Mouse (Mus musculus): ENCODE measurements around the gene Cdk6. TPM values are rescaled to one million over a fixed set of nuclear protein-coding genes. Genes with fewer than 3 reads are reported as not detected.
A peak's percentile ranks its signal among the peaks of the same experiment; 100 is the strongest.

The Cdk6 gene
- total and polyA plus RNA-seq, 3 experiments, result 79.0 to 318 (median 197) TPM

DNA sequence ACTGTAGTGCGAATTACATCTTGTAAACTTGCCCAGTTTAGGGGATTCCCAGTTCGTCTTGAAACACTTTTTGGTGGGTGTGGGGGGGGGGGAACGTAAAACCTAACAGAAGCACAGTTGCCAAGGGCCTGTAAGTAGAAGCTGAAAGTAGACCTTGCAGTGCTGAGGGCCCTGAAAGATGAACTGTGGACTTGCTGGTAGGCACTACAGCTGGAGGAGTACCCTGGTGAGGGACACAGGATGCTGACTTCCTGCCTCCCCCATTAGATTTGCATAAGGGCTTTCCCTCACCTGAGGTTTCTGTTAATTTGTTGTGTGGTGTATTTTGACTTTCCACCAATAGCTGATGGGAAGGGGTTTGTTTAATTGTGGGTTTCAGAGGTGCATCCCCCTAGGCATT, 42.3 kb downstream of the Cdk6 start:
- TF ChIP-seq GATA1 (IDR thresholded peaks at IDR 0.05; ENCODE audit: low read depth, low read length), result no peak
- TF ChIP-seq MXI1 (IDR thresholded peaks at IDR 0.05; ENCODE audit: low read depth, low read length), result no peak
- TF ChIP-seq UBTF (IDR thresholded peaks at IDR 0.05; ENCODE audit: borderline replicate concordance, insufficient read depth, low read depth, low read length), result no peak
- no peak for TF ChIP-seq USF1 (IDR thresholded peaks at IDR 0.05; ENCODE audit: low read depth, low read length)
- H3K36me3 ChIP-seq (ENCODE audit: control insufficient read depth in 1 of 2, insufficient read depth in 2 of 2, low read length in 2 of 2), result peaks cover 12 to 51% of the 10 kb centered on the region in 2 experiments
- no peaks in the 10 kb centered on the region for H3K27me3 ChIP-seq (ENCODE audit: control insufficient read depth in 1 of 2, insufficient read depth in 2 of 2, low read length in 2 of 2)
- no peak overlapping the region for H3K27ac ChIP-seq (ENCODE audit: control insufficient read depth, low read depth, low read length)
- peaks cover 0 to 2% of the 10 kb centered on the region in 2 experiments; a peak in 1 of 4 replicates for H3K4me1 ChIP-seq (ENCODE audit: control insufficient read depth in 1 of 2, insufficient read depth in 2 of 2, low read length in 2 of 2)
- no peak overlapping the region for H3K4me3 ChIP-seq (ENCODE audit: control insufficient read depth in 1 of 2, insufficient read depth in 1 of 2, low read depth in 2 of 2, low read length in 2 of 2)
- no peaks in the 10 kb centered on the region for H3K9me3 ChIP-seq (replicated peaks; ENCODE audit: insufficient read depth, low read length)
- H3K9ac ChIP-seq (ENCODE audit: control insufficient read depth, low read depth, low read length, poor library complexity, severe bottlenecking), result no peak overlapping the region
- H3K79me2 ChIP-seq (ENCODE audit: control insufficient read depth, insufficient read depth, low read length, poor library complexity), result peaks cover 78% of the 10 kb centered on the region
- no peak for DNase-seq (ENCODE audit: low read depth, low spot score)

DNA sequence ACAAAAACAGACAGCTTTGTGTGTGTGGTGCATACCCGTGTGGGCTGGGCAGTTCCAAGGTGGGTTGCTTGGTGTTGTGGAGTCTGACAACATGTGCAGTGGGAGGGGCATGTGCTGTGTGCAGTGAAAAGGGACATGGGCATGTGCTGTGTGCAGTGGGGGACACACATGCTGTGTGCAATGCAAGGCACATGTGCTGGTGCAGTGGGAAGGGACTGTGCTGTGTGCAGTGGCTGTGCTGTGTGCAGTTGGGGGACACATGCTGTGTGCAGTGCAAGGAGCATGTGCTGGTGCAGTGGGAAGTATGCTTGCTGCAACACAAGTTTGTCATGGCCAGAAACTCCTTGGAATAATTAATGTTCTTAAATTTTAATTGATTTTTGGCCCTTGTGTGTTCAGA, 43.8 kb downstream of the Cdk6 start:
- DNase-seq (ENCODE audit: low read depth, low spot score), result no peak
- Histone ChIP-seq H3K9ac (ENCODE audit: control insufficient read depth, low read depth, low read length, poor library complexity, severe bottlenecking) (no peak overlapping the region), H3K9me3 (replicated peaks; ENCODE audit: insufficient read depth, low read length) (no peaks in the 10 kb centered on the region), H3K79me2 (ENCODE audit: control insufficient read depth, insufficient read depth, low read length, poor library complexity) (peaks cover 76% of the 10 kb centered on the region), H3K27ac (ENCODE audit: control insufficient read depth, low read depth, low read length) (no peak overlapping the region), H3K4me3 (ENCODE audit: control insufficient read depth in 1 of 2, insufficient read depth in 1 of 2, low read depth in 2 of 2, low read length in 2 of 2) (no peak overlapping the region), H3K27me3 (ENCODE audit: control insufficient read depth in 1 of 2, insufficient read depth in 2 of 2, low read length in 2 of 2) (no peaks in the 10 kb centered on the region), H3K4me1 (ENCODE audit: control insufficient read depth in 1 of 2, insufficient read depth in 2 of 2, low read length in 2 of 2) (no peaks in the 10 kb centered on the region; a peak in 1 of 4 replicates), H3K36me3 (ENCODE audit: control insufficient read depth in 1 of 2, insufficient read depth in 2 of 2, low read length in 2 of 2) (peaks cover 2 to 58% of the 10 kb centered on the region in 2 experiments)
- TF ChIP-seq MXI1 (IDR thresholded peaks at IDR 0.05; ENCODE audit: low read depth, low read length) (no peak), POLR2AphosphoS5 (IDR thresholded peaks at IDR 0.05; ENCODE audit: borderline replicate concordance, low read depth, low read length) (peak; percentile 86; the same call in 1 of the 2 replicates)

DNA sequence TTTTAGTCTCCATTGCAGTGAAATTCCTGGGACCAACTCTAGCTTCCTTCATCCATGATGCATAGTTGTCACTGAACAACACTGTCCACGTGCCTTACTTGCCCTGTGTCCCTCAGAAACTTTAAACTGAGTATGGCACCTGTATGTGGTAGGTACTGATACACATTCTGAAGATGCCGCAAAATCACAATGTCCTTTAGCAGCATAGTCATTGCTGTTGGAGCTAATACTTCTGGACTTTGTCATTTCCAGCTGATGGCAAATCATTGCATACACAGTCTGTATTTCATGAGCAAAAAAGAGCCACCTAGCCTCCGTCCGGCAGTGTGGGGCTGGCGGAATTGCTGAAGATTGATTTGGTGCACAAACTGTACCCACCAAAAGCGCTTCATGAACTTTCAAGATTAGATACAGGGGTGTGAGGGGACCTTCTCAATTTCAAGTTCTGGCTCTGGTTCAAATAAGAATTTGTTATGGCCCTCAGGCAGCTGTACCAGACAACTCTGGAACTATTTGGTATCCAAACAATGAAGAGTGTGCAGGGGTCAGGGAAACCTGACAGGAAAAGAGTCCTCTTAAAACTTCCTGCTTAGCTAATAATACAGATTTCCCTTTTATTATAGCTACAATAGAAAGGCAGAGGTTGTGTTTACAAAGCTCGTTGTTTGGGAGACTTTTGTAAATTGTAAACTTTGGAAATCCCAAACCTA, 44.9 kb downstream of the Cdk6 start:
- no peak overlapping the region for H3K27ac ChIP-seq (ENCODE audit: control insufficient read depth, low read depth, low read length)
- peaks cover 71% of the 10 kb centered on the region for H3K79me2 ChIP-seq (ENCODE audit: control insufficient read depth, insufficient read depth, low read length, poor library complexity)
- H3K9ac ChIP-seq (ENCODE audit: control insufficient read depth, low read depth, low read length, poor library complexity, severe bottlenecking), result no peak overlapping the region
- no peaks in the 10 kb centered on the region for H3K4me1 ChIP-seq (ENCODE audit: control insufficient read depth in 1 of 2, insufficient read depth in 2 of 2, low read length in 2 of 2)
- DNase-seq (ENCODE audit: low read depth, low spot score), result no peak
- no peaks in the 10 kb centered on the region for H3K9me3 ChIP-seq (replicated peaks; ENCODE audit: insufficient read depth, low read length)
- TF ChIP-seq POLR2AphosphoS2 (IDR thresholded peaks at IDR 0.05; ENCODE audit: low read length) (0 out of 2 replicates have a peak, but pooled peaks have one; percentile 31), ELF1 (IDR thresholded peaks at IDR 0.05; ENCODE audit: low read depth, low read length) (no peak), BHLHE40 (IDR thresholded peaks at IDR 0.05; ENCODE audit: borderline replicate concordance, low read depth, low read length) (no peak)
- peaks cover 0 to 61% of the 10 kb centered on the region in 2 experiments; a peak in 3 of 4 replicates for H3K36me3 ChIP-seq (ENCODE audit: control insufficient read depth in 1 of 2, insufficient read depth in 2 of 2, low read length in 2 of 2)
- H3K4me3 ChIP-seq (ENCODE audit: control insufficient read depth in 1 of 2, insufficient read depth in 1 of 2, low read depth in 2 of 2, low read length in 2 of 2), result no peak overlapping the region
- H3K27me3 ChIP-seq (ENCODE audit: control insufficient read depth in 1 of 2, insufficient read depth in 2 of 2, low read length in 2 of 2), result no peaks in the 10 kb centered on the region
